Mouse (Mus musculus) left cerebral cortex, postnatal 14 days (tissue): ENCODE measurements around the gene Aurkaip1. TPM values are rescaled to one million over a fixed set of nuclear protein-coding genes. Genes with fewer than 3 reads are reported as not detected.

Experiments used
- microRNA-seq, 2 experiments: library from miRNA; unstranded; fragments of <30 nt; microRNA quantifications; one replicate each; pipeline ENCODE4 v1.2.0; 2022
- total RNA-seq, 2 experiments: library from RNA; stranded (reverse); gene quantifications; 2 replicates each; pipeline ENCODE4 v1.2.3; 2021

Aurkaip1 gene
- total RNA-seq, 2 experiments from 2014 or later, result 83.3 to 84.1 TPM

Small RNAs within 50 kb of the gene (microRNA-seq; reads per million reads assigned to microRNA genes)
- gene Gm27743, result 0 reads per million in 2 experiments

Other genes with a start within 250 kb of the Aurkaip1 start
- gene Slc35e2, start 229.9 kb upstream of the Aurkaip1 start, total RNA-seq, result 10 to 100 TPM; 48.8 to 53.1 TPM
- gene Cdk11b, start 206.4 kb upstream of the Aurkaip1 start, total RNA-seq, result 10 to 100 TPM; 45.4 to 47.0 TPM
- gene Gm10563, start 185.9 kb upstream of the Aurkaip1 start, total RNA-seq, result not detected
- gene Mmp23, start 177.9 kb upstream of the Aurkaip1 start, total RNA-seq, result 1 to 10 TPM; 1.2 to 2.4 TPM
- 100 to 1,000 TPM; 105 TPM for gene Mib2, start 162.1 kb upstream of the Aurkaip1 start, total RNA-seq
- gene Fndc10, start 136.9 kb upstream of the Aurkaip1 start, total RNA-seq, result 10 to 100 TPM; 22.8 to 26.0 TPM
- gene Ssu72, start 126.5 kb upstream of the Aurkaip1 start, total RNA-seq, result 10 to 100 TPM; 84.2 to 86.8 TPM
- gene Tmem240, start 96.5 kb upstream of the Aurkaip1 start, total RNA-seq, result 10 to 100 TPM; 67.0 to 70.7 TPM
- gene Atad3a, start 70.2 kb upstream of the Aurkaip1 start, total RNA-seq, result 10 to 100 TPM; 52.3 to 53.2 TPM
- 10 to 100 TPM; 16.3 to 17.0 TPM for gene Vwa1, start 56.6 kb upstream of the Aurkaip1 start, total RNA-seq
- gene Tmem88b, start 45.4 kb upstream of the Aurkaip1 start, total RNA-seq, result 10 to 100 TPM in 1 of 2 experiments, 1 to 10 TPM in 1; 8.7 to 11.6 TPM
- gene Ankrd65, start 40.8 kb upstream of the Aurkaip1 start, total RNA-seq, result under 1 TPM in 1 of 2 experiments, not detected in 1; 0.31 TPM
- gene Mrpl20, start 28.4 kb upstream of the Aurkaip1 start, total RNA-seq, result 100 to 1,000 TPM; 104 to 112 TPM
- gene Ccnl2, start 18.8 kb upstream of the Aurkaip1 start, total RNA-seq, result 10 to 100 TPM; 69.5 to 73.5 TPM
- 10 to 100 TPM in 1 of 2 experiments, 1 to 10 TPM in 1; 9.0 to 14.0 TPM for gene Mxra8, start 8.4 kb downstream of the Aurkaip1 start, total RNA-seq
- 10 to 100 TPM; 81.5 to 81.6 TPM for gene Dvl1, start 16.1 kb downstream of the Aurkaip1 start, total RNA-seq
- gene Tas1r3, start 32.1 kb downstream of the Aurkaip1 start, total RNA-seq, result under 1 TPM; 0.20 to 0.27 TPM
- 10 to 100 TPM; 28.8 to 29.7 TPM for gene Cptp, start 38.2 kb downstream of the Aurkaip1 start, total RNA-seq
- 10 to 100 TPM; 34.4 to 38.4 TPM for gene Ints11, start 38.3 kb downstream of the Aurkaip1 start, total RNA-seq
- gene Pusl1, start 60.5 kb downstream of the Aurkaip1 start, total RNA-seq, result 10 to 100 TPM; 65.3 to 66.9 TPM
- 100 to 1,000 TPM; 139 TPM for gene Acap3, start 60.5 kb downstream of the Aurkaip1 start, total RNA-seq
- 10 to 100 TPM; 69.8 to 79.0 TPM for gene Ube2j2, start 112.6 kb downstream of the Aurkaip1 start, total RNA-seq
- 10 to 100 TPM; 13.5 to 15.1 TPM for gene C1qtnf12, start 131.0 kb downstream of the Aurkaip1 start, total RNA-seq
- 10 to 100 TPM in 1 of 2 experiments, 1 to 10 TPM in 1; 9.6 to 10.6 TPM for gene B3galt6, start 161.4 kb downstream of the Aurkaip1 start, total RNA-seq
- 100 to 1,000 TPM; 150 to 157 TPM for gene Sdf4, start 161.6 kb downstream of the Aurkaip1 start, total RNA-seq
- 1 to 10 TPM in 1 of 2 experiments, under 1 TPM in 1; 0.66 to 1.2 TPM for gene Tnfrsf4, start 182.6 kb downstream of the Aurkaip1 start, total RNA-seq
- gene Tnfrsf18, start 194.9 kb downstream of the Aurkaip1 start, total RNA-seq, result under 1 TPM in 1 of 2 experiments, not detected in 1; 0.32 TPM
- not detected for gene Ttll10, start 228.1 kb downstream of the Aurkaip1 start, total RNA-seq